Mouse (Mus musculus) myocyte (in vitro differentiated cells): ENCODE data around the gene Tuba1b.

Experiments used
- E2F4 ChIP-seq: IDR thresholded peaks from one replicate; pipeline ENCODE4 v1.6.1; 2011; ENCODE audit warnings: mild to moderate bottlenecking, control low read depth, moderate library complexity; ENCODE audit not compliant: insufficient read depth
- POLR2A ChIP-seq: IDR thresholded peaks from one replicate; pipeline ENCODE4 v1.6.1; 2011; ENCODE audit warnings: low read depth, mild to moderate bottlenecking, control low read depth, moderate library complexity; ENCODE audit not compliant: insufficient read length
- TCF12 ChIP-seq: IDR thresholded peaks from one replicate; pipeline ENCODE4 v1.6.1; 2011; ENCODE audit warnings: mild to moderate bottlenecking, control low read depth; ENCODE audit not compliant: poor library complexity, insufficient read depth, severe bottlenecking
- USF1 ChIP-seq: IDR thresholded peaks from one replicate; pipeline ENCODE4 v1.6.1; 2011; ENCODE audit warnings: low read depth, mild to moderate bottlenecking, control low read depth, moderate library complexity

DNA sequence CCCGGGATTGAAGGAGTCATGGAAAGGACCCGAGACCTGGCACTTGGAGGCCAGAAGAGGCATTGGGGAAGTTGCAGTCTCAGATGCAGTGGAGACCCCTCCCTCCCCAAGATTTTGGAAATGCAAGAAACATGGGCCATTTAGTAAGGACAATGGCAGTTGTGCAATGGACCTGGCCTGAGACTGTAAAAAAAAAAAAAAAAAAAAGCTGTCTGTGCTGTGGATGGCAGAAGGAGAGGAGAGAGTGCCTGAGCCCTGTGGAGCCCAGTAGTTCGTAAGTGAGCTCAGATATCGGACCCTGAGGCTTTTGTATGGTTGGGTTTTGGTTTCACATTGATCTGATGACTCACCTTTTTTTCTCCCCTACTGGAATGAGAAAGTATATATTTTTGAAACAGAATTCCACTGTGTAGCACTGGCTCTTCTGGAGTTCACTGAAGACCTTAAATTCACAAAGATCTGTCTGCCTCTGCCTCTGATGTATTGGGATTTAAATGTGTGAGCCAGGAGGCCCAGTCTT lies 24.6 kb upstream of the Tuba1b start:
- TF ChIP-seq POLR2A (no peak), TCF12 (no peak), E2F4 (no peak), USF1 (no peak)
